Mouse (Mus musculus): Measurements from ENCODE around the gene Ccnd3. TPM values are rescaled to one million over a fixed set of nuclear protein-coding genes. Genes with fewer than 3 reads are reported as not detected.
"Not testable (repeated sequence)": the region's sequence is repeated elsewhere in the genome, so short reads cannot be mapped to it uniquely, and the experiment has no call there.

Ccnd3 gene
- polyA plus RNA-seq, 1 experiment = 202 TPM

GRCm38 (mm10) chr17:47494132-47494531, 10.7 kb upstream of the Ccnd3 start:
- 88% methylated on average over 11 of the region's 11 CpGs for WGBS
- TF ChIP-seq CTCF (IDR thresholded peaks at IDR 0.05; ENCODE audit: insufficient read depth, low read length) (no peak), POLR2A (IDR thresholded peaks at IDR 0.05; ENCODE audit: borderline replicate concordance, extremely low read depth, low read depth, low read length) (no peak)
- DNase-seq = no peak
- Histone ChIP-seq H3K4me3 (replicated peaks; ENCODE audit: extremely low read depth, low read depth, low read length) (no peak overlapping the region), H3K4me1 (ENCODE audit: control insufficient read depth, insufficient read depth, low read length) (no peaks in the 10 kb centered on the region)

- TF ChIP-seq POLR2A (IDR thresholded peaks at IDR 0.05; ENCODE audit: borderline replicate concordance, extremely low read depth, low read depth, low read length) (no peak), CTCF (IDR thresholded peaks at IDR 0.05; ENCODE audit: insufficient read depth, low read length) (no peak)
- 4% methylated on average over 11 of the region's 11 CpGs for WGBS
- Histone ChIP-seq H3K4me3 (replicated peaks; ENCODE audit: extremely low read depth, low read depth, low read length) (peak overlapping the region; percentile 61), H3K4me1 (ENCODE audit: control insufficient read depth, insufficient read depth, low read length) (peaks cover 14% of the 10 kb centered on the region)
- no peak for DNase-seq
Measured at GRCm38 (mm10) chr17:47501531-47501930, 3.3 kb upstream of the Ccnd3 start.

DNA sequence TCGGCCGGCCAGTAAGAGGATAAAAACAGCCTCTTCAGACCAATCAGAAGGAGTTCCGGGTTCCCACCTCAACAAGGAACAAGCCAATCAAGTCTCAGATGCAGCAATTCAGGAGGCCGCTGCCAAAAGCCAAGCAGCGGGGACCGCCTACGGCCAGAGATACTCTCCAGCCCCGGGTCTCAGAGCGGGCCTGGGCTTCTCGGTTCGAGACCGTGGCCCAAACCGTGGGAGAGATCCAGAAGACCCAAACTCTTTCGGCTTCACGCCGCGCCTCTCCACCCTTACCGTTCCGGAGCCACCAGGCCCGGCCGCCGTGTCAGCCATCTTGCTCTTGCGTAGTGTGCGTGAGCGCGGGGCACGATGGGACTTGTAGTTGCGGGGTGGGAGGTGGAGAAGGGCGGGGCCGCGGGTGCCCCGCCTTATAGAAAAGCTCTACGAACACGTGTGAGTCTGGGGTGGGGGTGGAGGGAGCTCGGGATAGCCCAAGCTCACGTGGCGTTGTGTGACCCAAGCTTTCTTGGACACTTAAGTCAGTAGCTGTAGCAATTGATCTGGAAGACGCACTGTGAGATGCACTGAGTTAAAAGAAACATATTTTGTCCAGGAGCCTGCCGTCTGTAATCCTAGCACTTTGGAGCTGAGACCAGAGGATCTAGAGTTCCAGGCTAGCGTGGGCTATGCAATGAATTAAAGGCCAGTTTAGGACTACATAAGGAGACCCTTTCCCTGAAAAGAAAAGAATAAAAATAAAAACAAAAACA, 2.7 kb upstream of the Ccnd3 start, which contains the start of gene Taf8:
Taf8 (minus strand) TSS at position 347 of the 761 bp plus-strand sequence.
- Histone ChIP-seq H3K4me3 (replicated peaks; ENCODE audit: extremely low read depth, low read depth, low read length) (peak within 1 kb of the TSS; percentile 77), H3K4me1 (ENCODE audit: control insufficient read depth, insufficient read depth, low read length) (peaks cover 17% of the 10 kb centered on the region)
- TF ChIP-seq POLR2A (IDR thresholded peaks at IDR 0.05; ENCODE audit: borderline replicate concordance, extremely low read depth, low read depth, low read length) = peak; percentile 80; the same call in 1 of the 2 replicates
- TF ChIP-seq CTCF (IDR thresholded peaks at IDR 0.05; ENCODE audit: insufficient read depth, low read length) = no peak
- 1% methylated on average over 40 of the region's 40 CpGs for WGBS
- DNase-seq = peak; percentile 96

DNA sequence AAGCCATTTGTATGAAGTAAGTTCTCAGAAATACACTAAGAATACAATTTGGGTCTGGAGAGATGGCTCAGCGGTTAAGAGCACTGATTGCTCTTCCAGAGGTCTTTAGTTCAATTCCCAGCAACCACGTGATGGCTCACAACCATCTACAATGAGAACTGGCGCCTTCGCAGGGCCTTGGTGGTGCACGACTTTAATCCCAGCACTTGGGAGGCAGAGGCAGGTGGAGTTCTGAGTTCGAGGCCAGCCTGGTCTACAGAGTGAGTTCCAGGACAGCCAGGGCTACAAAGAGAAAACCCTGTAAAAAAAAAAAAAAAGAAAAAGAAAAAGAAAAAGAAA, 2.2 kb upstream of the Ccnd3 start:
- peaks cover 22% of the 10 kb centered on the region for H3K4me1 ChIP-seq (ENCODE audit: control insufficient read depth, insufficient read depth, low read length)
- WGBS = 79% methylated on average over 6 of the region's 6 CpGs
- not testable (repeated sequence) for DNase-seq; H3K4me3 ChIP-seq (replicated peaks; ENCODE audit: extremely low read depth, low read depth, low read length)

DNA sequence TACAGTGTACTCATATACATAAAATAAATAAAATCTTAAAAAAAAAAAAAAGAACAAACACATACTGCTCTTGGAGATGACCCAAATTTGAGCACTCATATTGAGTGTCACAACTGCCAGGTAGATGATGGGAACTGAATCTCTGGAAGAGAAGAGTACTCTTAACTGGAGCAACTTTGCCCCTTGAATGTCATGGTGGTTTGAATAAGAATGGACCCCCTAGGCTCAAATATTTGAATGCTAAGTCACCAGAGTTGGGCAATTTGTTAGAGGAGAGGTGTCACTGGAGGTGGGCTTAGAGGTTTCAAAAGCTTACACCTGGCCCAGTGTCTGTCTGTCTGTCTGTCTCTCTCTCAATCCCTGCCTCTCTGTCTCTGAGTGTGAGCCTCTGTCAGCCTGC, 1.2 kb upstream of the Ccnd3 start:
- no peak for TF ChIP-seq POLR2A (IDR thresholded peaks at IDR 0.05; ENCODE audit: borderline replicate concordance, extremely low read depth, low read depth, low read length)
- no peak for TF ChIP-seq CTCF (IDR thresholded peaks at IDR 0.05; ENCODE audit: insufficient read depth, low read length)

DNA sequence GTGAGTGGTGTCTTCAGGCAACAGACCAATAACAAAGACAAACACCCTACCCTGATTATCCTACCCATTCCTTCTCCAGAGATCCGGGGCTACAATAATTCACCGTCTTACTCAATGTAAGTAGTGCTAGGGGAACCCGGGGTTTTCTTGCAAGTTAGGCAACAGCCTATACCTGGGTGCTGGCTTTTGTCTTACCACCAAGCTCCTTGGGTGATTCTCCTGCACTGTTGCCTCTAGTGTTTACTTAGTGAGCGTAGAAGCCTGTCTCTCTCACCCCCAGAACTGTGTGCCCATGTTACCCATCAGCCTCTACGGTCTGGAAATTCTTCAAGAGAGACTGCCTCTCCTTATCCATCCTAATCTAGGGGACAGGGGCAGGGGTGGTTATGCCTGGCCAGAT, 623 bp upstream of the Ccnd3 start:
- no peak for TF ChIP-seq CTCF (IDR thresholded peaks at IDR 0.05; ENCODE audit: insufficient read depth, low read length)
- TF ChIP-seq POLR2A (IDR thresholded peaks at IDR 0.05; ENCODE audit: borderline replicate concordance, extremely low read depth, low read depth, low read length) = no peak
- 38% methylated on average over 5 of the region's 5 CpGs for WGBS

More for the DNA sequence above, 1.2 kb upstream of the Ccnd3 start:
- H3K4me3 ChIP-seq (replicated peaks; ENCODE audit: extremely low read depth, low read depth, low read length) = no peak overlapping the region
- DNase-seq = no peak
- peaks cover 22% of the 10 kb centered on the region for H3K4me1 ChIP-seq (ENCODE audit: control insufficient read depth, insufficient read depth, low read length)

DNA sequence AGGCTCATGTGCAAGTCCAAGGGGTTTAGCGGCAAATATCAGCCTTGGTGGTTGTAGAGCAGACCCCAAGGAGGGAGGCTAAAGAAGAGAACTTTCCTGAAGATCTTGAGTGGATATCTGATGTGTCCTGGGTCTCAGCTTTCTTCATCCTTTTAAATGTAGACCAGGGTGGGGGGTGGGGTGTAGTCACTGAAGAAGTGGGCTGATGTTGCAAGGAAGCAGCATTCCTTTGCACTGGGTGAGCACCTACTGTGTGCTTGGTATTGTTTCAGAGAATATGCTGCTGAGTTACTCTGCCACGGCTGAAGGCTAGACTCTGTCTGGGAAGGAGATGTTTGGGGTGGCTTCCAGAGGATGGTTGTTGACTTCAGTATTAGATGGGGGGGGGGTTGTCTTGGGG, 715 bp downstream of the Ccnd3 start:
- WGBS = 24% methylated on average over 2 of the region's 2 CpGs
- Histone ChIP-seq H3K4me1 (ENCODE audit: control insufficient read depth, insufficient read depth, low read length) (peaks cover 26% of the 10 kb centered on the region), H3K4me3 (replicated peaks; ENCODE audit: extremely low read depth, low read depth, low read length) (peak overlapping the region; percentile 95)
- DNase-seq = no peak
- TF ChIP-seq POLR2A (IDR thresholded peaks at IDR 0.05; ENCODE audit: borderline replicate concordance, extremely low read depth, low read depth, low read length) (0 out of 2 replicates have a peak, but pooled peaks have one; percentile 7), CTCF (IDR thresholded peaks at IDR 0.05; ENCODE audit: insufficient read depth, low read length) (no peak)

More for the DNA sequence above, 623 bp upstream of the Ccnd3 start:
- no peak for DNase-seq
- Histone ChIP-seq H3K4me1 (ENCODE audit: control insufficient read depth, insufficient read depth, low read length) (peaks cover 22% of the 10 kb centered on the region), H3K4me3 (replicated peaks; ENCODE audit: extremely low read depth, low read depth, low read length) (peak overlapping the region; percentile 95)

DNA sequence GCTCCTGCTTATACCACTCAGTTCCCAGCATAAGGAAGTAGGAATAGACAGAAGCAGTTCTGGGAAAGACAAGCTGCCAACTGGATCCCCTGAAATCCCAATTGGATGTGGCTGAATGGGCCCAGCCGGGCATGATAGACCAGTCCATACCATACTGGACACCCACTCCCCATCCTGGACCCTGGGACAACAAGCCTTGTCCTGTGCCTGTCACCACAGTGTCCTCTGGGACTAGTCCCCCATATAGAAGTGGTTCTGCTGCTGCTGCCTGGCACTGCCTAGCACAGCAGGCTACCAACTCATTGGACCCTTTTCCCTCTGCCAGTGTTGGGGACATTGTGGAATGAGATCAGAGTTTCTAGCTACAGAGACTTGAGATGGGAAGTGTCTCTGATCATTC, 1.2 kb downstream of the Ccnd3 start:
- H3K4me1 ChIP-seq (ENCODE audit: control insufficient read depth, insufficient read depth, low read length) = peaks cover 26% of the 10 kb centered on the region
- peak; percentile 41 for DNase-seq
- WGBS = 84% methylated on average over 1 of the region's 1 CpGs
- no peak for TF ChIP-seq POLR2A (IDR thresholded peaks at IDR 0.05; ENCODE audit: borderline replicate concordance, extremely low read depth, low read depth, low read length)
- no peak for TF ChIP-seq CTCF (IDR thresholded peaks at IDR 0.05; ENCODE audit: insufficient read depth, low read length)
- peak overlapping the region; percentile 95 for H3K4me3 ChIP-seq (replicated peaks; ENCODE audit: extremely low read depth, low read depth, low read length)

- Histone ChIP-seq H3K4me3 (replicated peaks; ENCODE audit: extremely low read depth, low read depth, low read length) (peak overlapping the region; percentile 12), H3K4me1 (ENCODE audit: control insufficient read depth, insufficient read depth, low read length) (peaks cover 28% of the 10 kb centered on the region)
- WGBS = 77% methylated on average over 4 of the region's 4 CpGs
- TF ChIP-seq CTCF (IDR thresholded peaks at IDR 0.05; ENCODE audit: insufficient read depth, low read length) (no peak), POLR2A (IDR thresholded peaks at IDR 0.05; ENCODE audit: borderline replicate concordance, extremely low read depth, low read depth, low read length) (no peak)
- no peak for DNase-seq
Measured at GRCm38 (mm10) chr17:47506697-47507096, 1.8 kb downstream of the Ccnd3 start.

- no peak for DNase-seq
- H3K4me1 ChIP-seq (ENCODE audit: control insufficient read depth, insufficient read depth, low read length) = peaks cover 33% of the 10 kb centered on the region
- peak overlapping the region; percentile 45 for H3K4me3 ChIP-seq (replicated peaks; ENCODE audit: extremely low read depth, low read depth, low read length)
- 46% methylated on average over 2 of the region's 2 CpGs for WGBS
- TF ChIP-seq CTCF (IDR thresholded peaks at IDR 0.05; ENCODE audit: insufficient read depth, low read length) = no peak
- no peak for TF ChIP-seq POLR2A (IDR thresholded peaks at IDR 0.05; ENCODE audit: borderline replicate concordance, extremely low read depth, low read depth, low read length)
Measured at GRCm38 (mm10) chr17:47507523-47507922, 2.7 kb downstream of the Ccnd3 start.
